Comparison of ENCODE assay signal across 27 mouse cellular contexts in genomic region chr15:25102727-25103126, GRCm38 (mm10).
"Had no signal": no experiment of that assay in that cellular context is flagged by ENCODE, and none has a peak within 500 bp of the region (broad histone marks: within the 10 kb centered on the region; RNA-seq: fewer than 3 reads in every experiment).

No protein-coding gene starts in this region.

- H3K4me1 ChIP-seq: embryonic facial prominence, embryonic 10.5 days; embryonic facial prominence, embryonic 12.5 days; embryonic facial prominence, embryonic 13.5 days; embryonic facial prominence, embryonic 15.5 days; forebrain, embryonic 10.5 days; forebrain, embryonic 12.5 days; forebrain, embryonic 13.5 days; forebrain, embryonic 15.5 days had no signal

- H3K9ac ChIP-seq: embryonic facial prominence, embryonic 12.5 days; embryonic facial prominence, embryonic 13.5 days; embryonic facial prominence, embryonic 15.5 days; forebrain, embryonic 12.5 days; forebrain, embryonic 13.5 days; forebrain, embryonic 15.5 days; forebrain, postnatal 0 days had no signal

- H3K27ac ChIP-seq: embryonic facial prominence, embryonic 10.5 days; embryonic facial prominence, embryonic 12.5 days; embryonic facial prominence, embryonic 13.5 days; embryonic facial prominence, embryonic 15.5 days; forebrain, embryonic 10.5 days; forebrain, embryonic 12.5 days; forebrain, embryonic 13.5 days; forebrain, embryonic 15.5 days; gastrocnemius, adult 2 months had no signal

- H3K36me3 ChIP-seq: embryonic facial prominence, embryonic 10.5 days; embryonic facial prominence, embryonic 12.5 days; embryonic facial prominence, embryonic 13.5 days; embryonic facial prominence, embryonic 15.5 days; forebrain, embryonic 10.5 days; forebrain, embryonic 12.5 days; forebrain, embryonic 15.5 days had no signal

- ATAC-seq: forebrain, embryonic 13.5 days; forebrain, embryonic 14.5 days; forebrain, embryonic 15.5 days; forebrain, embryonic 16.5 days; forebrain, postnatal 0 days had no signal

- H3K4me3 ChIP-seq: embryonic facial prominence, embryonic 10.5 days; embryonic facial prominence, embryonic 12.5 days; embryonic facial prominence, embryonic 13.5 days; embryonic facial prominence, embryonic 15.5 days; erythroblast, embryonic 14.5 days; forebrain, embryonic 10.5 days; forebrain, embryonic 12.5 days; forebrain, embryonic 13.5 days; forebrain, embryonic 15.5 days; gastrocnemius, adult 2 months had no signal

- DNase-seq: cerebellum, adult 18-20 months; cerebellum, adult 2 months; cerebellum, adult 8-10 months; cerebellum, adult 9-10 months; cerebellum, adult 9-11 months; cerebellum, postnatal 10 days; cerebellum, postnatal 14 days; cerebellum, postnatal 25 days; cerebellum, postnatal 36 days; embryo, embryonic 11 days; forebrain, postnatal 0 days; gastrocnemius, adult 2 months; gastrocnemius, postnatal 10 days; gastrocnemius, postnatal 14 days; gastrocnemius, postnatal 25 days; gastrocnemius, postnatal 36 days had no signal

- H3K27me3 ChIP-seq: embryonic facial prominence, embryonic 12.5 days; embryonic facial prominence, embryonic 13.5 days; embryonic facial prominence, embryonic 15.5 days; forebrain, embryonic 12.5 days; forebrain, embryonic 13.5 days; forebrain, embryonic 15.5 days had no signal

- H3K4me2 ChIP-seq: embryonic facial prominence, embryonic 12.5 days; embryonic facial prominence, embryonic 13.5 days; embryonic facial prominence, embryonic 15.5 days; forebrain, embryonic 12.5 days; forebrain, embryonic 13.5 days; forebrain, embryonic 15.5 days had no signal

- H3K9me3 ChIP-seq: embryonic facial prominence, embryonic 10.5 days; embryonic facial prominence, embryonic 12.5 days; embryonic facial prominence, embryonic 13.5 days; embryonic facial prominence, embryonic 15.5 days; forebrain, embryonic 10.5 days; forebrain, embryonic 12.5 days; forebrain, embryonic 13.5 days; forebrain, embryonic 15.5 days had no signal
